Mouse (Mus musculus): ENCODE data around the gene Slf2.

- TF ChIP-seq POLR2A (IDR thresholded peaks at IDR 0.05; ENCODE audit: borderline replicate concordance, extremely low read depth, insufficient read depth, insufficient read length, poor library complexity, severe bottlenecking) (no peak), CTCF (IDR thresholded peaks at IDR 0.05; ENCODE audit: borderline replicate concordance, extremely low read depth, insufficient read depth, insufficient read length) (no peak)
Measured at GRCm38 (mm10) chr19:45024775-45025174, 93.8 kb downstream of the Slf2 start.
